Mouse (Mus musculus): Measurements from ENCODE around the gene Sval2. TPM values are rescaled to one million over a fixed set of nuclear protein-coding genes. Genes with fewer than 3 reads are reported as not detected.

The Sval2 gene
- total RNA-seq (2021): not detected
- long read RNA-seq, experiment 1: 0 reads
- long read RNA-seq, experiment 2: 0 reads

DNA sequence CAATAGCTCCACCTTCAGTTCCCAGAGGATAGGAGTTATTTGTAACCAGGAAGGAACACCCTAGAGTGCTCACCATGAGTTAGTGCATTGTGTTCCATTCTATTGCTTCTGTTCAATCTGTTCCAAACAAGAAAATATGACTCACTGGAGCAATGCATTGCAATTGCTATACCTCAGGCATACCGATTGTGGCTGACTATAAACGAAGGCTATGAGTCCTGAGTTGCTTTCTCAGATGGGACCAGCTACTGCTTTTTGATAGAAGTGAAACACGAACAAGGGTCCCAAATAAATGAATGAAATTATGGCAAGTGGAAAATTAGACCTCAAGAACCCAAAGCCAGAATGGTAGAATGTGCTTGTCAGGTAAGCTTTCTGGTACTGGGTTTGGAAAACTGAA, at the start of gene Sval2:
Gene Sval2 (plus strand): TSS at position 301 of the 400 bp plus-strand sequence.
- no peak for DNase-seq (ENCODE audit: extremely low spot score in 1 of 2, low spot score in 2 of 2)
- intact Hi-C loops (cut with DNase I): no loop called here
- TF ChIP-seq CTCF (IDR thresholded peaks at IDR 0.05): no peak
- H3K4me3 ChIP-seq: no peak within 1 kb of the TSS
- H3K27ac ChIP-seq: no peak within 1 kb of the TSS

DNA sequence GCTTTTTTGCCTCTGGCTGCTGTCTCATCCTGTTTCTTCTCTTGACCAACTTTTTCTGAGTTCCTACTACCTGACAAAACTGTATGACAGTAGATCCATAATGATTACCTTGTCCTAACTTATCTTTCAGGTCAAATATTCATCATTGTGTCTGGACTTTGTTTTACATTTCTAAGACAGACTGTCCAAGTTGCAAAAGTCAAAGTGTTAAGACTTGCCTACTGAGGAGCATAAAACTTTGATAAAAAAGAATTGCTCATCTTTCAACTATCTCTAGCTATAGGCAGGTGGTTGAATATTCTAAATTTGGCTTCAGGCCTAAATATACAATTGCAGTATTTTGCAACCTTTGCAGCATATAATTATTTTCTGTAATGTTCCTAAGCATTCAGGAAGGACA, 28.7 kb upstream of the Sval2 start:
- no peak for TF ChIP-seq CTCF (IDR thresholded peaks at IDR 0.05)
- Histone ChIP-seq H3K27ac (no peak overlapping the region), H3K4me3 (no peak overlapping the region)
- no peak for DNase-seq (ENCODE audit: extremely low spot score in 1 of 2, low spot score in 2 of 2)
- intact Hi-C loops (cut with DNase I): no loop called here

DNA sequence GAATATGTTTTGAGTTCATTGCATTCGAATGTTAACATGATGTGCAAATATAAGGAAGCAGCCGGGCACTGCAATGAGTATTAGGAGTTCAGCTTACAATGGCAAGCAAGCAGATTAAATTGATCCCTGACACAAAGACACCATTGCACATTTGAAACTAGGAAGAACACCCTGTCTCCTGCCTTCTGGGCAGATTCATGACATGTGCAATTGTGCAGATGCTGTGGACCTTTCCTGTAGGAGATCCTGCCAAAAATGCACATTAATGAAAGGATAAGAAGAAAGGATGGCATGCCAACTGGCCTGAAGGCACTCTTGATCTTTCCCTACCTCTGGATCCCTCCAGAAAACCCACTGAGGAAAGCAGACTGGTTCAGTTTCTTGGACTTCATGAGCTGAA, 23.3 kb upstream of the Sval2 start:
- intact Hi-C loops (cut with DNase I): no loop called here
- Histone ChIP-seq H3K4me3 (no peak overlapping the region), H3K27ac (no peak overlapping the region)
- TF ChIP-seq CTCF (IDR thresholded peaks at IDR 0.05): no peak
- DNase-seq (ENCODE audit: extremely low spot score in 1 of 2, low spot score in 2 of 2): no peak

DNA sequence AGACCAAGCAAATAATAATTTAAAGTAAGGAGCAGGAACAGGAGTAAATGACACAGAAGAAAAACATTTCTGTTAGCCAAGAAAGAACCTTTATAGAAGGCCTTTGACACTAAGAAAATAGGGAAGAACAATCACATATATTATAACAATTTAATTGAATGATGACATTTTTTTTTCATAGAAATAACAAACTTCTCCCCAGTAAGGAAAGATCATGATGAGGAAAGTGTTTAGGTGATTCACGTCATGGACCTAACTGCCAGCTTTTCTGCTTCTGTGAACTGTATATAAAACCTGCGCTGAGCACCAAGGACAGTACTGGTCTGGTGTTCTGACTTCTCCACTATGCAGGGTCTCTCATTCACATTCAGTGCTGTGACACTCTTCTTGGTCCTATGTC, 5.6 kb upstream of the Sval2 start, which contains the start of gene Pip:
Gene Pip (plus strand): TSS at position 301 of the 400 bp plus-strand sequence.
- Histone ChIP-seq H3K27ac (no peak within 1 kb of the TSS), H3K4me3 (no peak within 1 kb of the TSS)
- no peak for DNase-seq (ENCODE audit: extremely low spot score in 1 of 2, low spot score in 2 of 2)
- intact Hi-C loops (cut with DNase I): no loop called here
- TF ChIP-seq CTCF (IDR thresholded peaks at IDR 0.05): no peak

DNA sequence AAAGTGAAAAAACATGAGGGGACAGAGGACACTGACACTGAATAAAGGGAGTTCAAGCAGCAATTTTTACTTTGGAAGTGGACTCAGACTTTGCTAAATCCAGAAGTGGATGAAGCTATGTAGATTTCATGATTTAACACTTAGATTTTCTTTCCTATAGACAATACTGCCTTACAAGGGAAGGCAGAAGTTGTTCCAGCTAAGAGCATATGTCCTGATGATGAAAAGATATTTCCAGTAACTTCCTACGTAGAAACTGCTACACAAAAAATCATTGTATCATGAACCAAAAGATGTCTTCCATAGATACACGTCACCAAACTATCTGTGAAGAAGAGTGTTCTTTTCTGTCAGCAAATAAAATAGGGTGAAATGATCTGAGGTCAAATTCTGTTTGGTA, 11.2 kb downstream of the Sval2 start:
- no peak for DNase-seq (ENCODE audit: extremely low spot score in 1 of 2, low spot score in 2 of 2)
- no peak overlapping the region for H3K4me3 ChIP-seq
- TF ChIP-seq CTCF (IDR thresholded peaks at IDR 0.05): no peak
- intact Hi-C loops (cut with DNase I): no loop called here
- no peak overlapping the region; the same call in 1 of the 2 replicates for H3K27ac ChIP-seq

DNA sequence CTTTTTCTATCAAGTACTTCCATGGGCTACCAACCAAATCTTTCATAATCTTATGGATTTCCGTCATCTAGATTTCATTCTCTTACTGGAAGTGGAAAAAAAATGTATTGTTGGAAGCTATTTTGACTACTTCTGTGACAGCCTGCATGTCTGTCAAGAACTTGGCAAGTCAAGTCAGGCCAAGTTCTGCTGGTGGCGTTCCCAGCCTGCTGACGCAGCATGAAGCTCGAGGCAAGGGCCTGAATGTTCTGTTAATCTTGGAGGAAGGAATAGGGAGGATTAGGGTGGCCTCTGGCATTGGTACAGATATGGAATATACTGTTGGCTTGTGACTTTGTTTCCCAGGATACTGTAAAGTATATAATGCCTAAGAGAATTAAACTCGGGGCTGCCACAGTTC, 58.8 kb downstream of the Sval2 start:
- H3K27ac ChIP-seq: no peak overlapping the region
- DNase-seq (ENCODE audit: extremely low spot score in 1 of 2, low spot score in 2 of 2): no peak
- H3K4me3 ChIP-seq: no peak overlapping the region
- intact Hi-C loops (cut with DNase I): loop anchor here (2.0 kb wide), 1 partner anchor 61 kb away; no protein-coding TSS in a partner anchor
- TF ChIP-seq CTCF (IDR thresholded peaks at IDR 0.05): no peak

Other genes with a start within 250 kb of the Sval2 start
- 100 to 1,000 TPM; 118 to 130 TPM for gene Ephb6, start 247.5 kb upstream of the Sval2 start, total RNA-seq (2021)
- 1 to 10 TPM; 1.9 to 2.5 TPM for gene Trpv6, start 216.6 kb upstream of the Sval2 start, total RNA-seq (2021)
- not detected for gene Trpv5, start 172.2 kb upstream of the Sval2 start, total RNA-seq (2021)
- gene Llcfc1, start 168.6 kb upstream of the Sval2 start, total RNA-seq (2021): not detected
- gene Kel, start 148.7 kb upstream of the Sval2 start, total RNA-seq (2021): not detected
- not detected for gene Olfr459, start 77.8 kb upstream of the Sval2 start, total RNA-seq (2021)
- gene Pip, start 5.5 kb upstream of the Sval2 start, total RNA-seq (2021): not detected
- gene Sval1, start 98.6 kb downstream of the Sval2 start, total RNA-seq (2021): not detected
- gene Sval3, start 115.2 kb downstream of the Sval2 start, total RNA-seq (2021): not detected
- not detected for gene Sva, start 185.4 kb downstream of the Sval2 start, total RNA-seq (2021)

Measured in left cerebral cortex, adult 2 months (tissue).